ENCODE assay signal across 24 mouse cellular contexts in the genomic region with DNA sequence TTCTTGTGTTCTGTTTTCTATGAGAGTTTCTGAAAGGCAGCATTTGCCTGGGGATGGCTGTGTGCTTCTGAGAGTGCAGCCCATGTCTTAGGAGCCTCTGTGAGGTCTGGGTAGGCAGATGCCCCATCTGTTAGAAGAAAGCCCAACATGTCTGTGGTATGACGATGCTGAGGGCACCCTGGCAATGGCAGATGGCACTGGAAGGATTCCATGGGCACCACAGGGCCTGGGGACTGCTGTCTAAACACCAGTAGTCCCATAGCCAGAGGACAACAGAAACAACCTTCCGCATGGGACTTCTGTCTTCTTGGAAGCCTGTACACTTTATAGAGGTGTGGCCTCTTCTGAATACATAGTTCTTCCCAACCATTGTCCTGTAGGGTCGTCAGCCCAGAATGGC. TPM values are rescaled to one million over a fixed set of nuclear protein-coding genes. Genes with fewer than 3 reads are reported as not detected.
DNase-seq lines count a peak whose midpoint lies in the region; ATAC-seq and TF ChIP-seq lines count a peak whose summit lies in the region.
"Had no signal": no experiment of that assay in that cellular context is flagged by ENCODE, and none has a peak within 500 bp of the region (broad histone marks: within the 10 kb centered on the region; RNA-seq: fewer than 3 reads in every experiment).

No protein-coding gene starts in this region.

- no peaks in the 10 kb centered on the region for H3K9me3 ChIP-seq in forebrain, embryonic 16.5 days (ENCODE audit: control insufficient read depth, low read length)
- no peaks in the 10 kb centered on the region for H3K9me3 ChIP-seq in forebrain, embryonic 12.5 days
- H3K9me3 ChIP-seq: heart, embryonic 12.5 days; hindbrain, embryonic 15.5 days; limb, embryonic 12.5 days; liver, embryonic 15.5 days; midbrain, embryonic 10.5 days had no signal

- no peak overlapping the region for H3K27ac ChIP-seq in forebrain, embryonic 16.5 days (ENCODE audit: low read length)
- no peak overlapping the region for H3K27ac ChIP-seq in forebrain, embryonic 12.5 days
- H3K27ac ChIP-seq in left cerebral cortex, adult 2 months = no peak overlapping the region
- H3K27ac ChIP-seq: hindbrain, embryonic 15.5 days; kidney, postnatal 0 days; limb, embryonic 12.5 days; liver, embryonic 15.5 days; midbrain, embryonic 10.5 days had no signal

- H3K4me3 ChIP-seq in forebrain, embryonic 16.5 days (replicated peaks; ENCODE audit: low read length) = no peak overlapping the region
- no peak overlapping the region for H3K4me3 ChIP-seq in forebrain, embryonic 12.5 days (replicated peaks)
- H3K4me3 ChIP-seq in left cerebral cortex, adult 2 months = no peak overlapping the region
- H3K4me3 ChIP-seq: heart, embryonic 12.5 days; hindbrain, embryonic 15.5 days; limb, embryonic 12.5 days; liver, embryonic 15.5 days; midbrain, embryonic 10.5 days had no signal

- WGBS in forebrain, embryonic 16.5 days = 71% methylated on average over 3 of the region's 3 CpGs
- WGBS in forebrain, embryonic 12.5 days = 78% methylated on average over 3 of the region's 3 CpGs

- no peak for TF ChIP-seq CTCF in left cerebral cortex, adult 2 months (IDR thresholded peaks at IDR 0.05)

- no peak overlapping the region for H3K4me2 ChIP-seq in forebrain, embryonic 16.5 days (ENCODE audit: low read length)
- no peak overlapping the region for H3K4me2 ChIP-seq in forebrain, embryonic 12.5 days
- H3K4me2 ChIP-seq: heart, embryonic 12.5 days; hindbrain, embryonic 15.5 days; limb, embryonic 12.5 days; liver, embryonic 15.5 days; lung, embryonic 14.5 days had no signal

- H3K27me3 ChIP-seq in forebrain, embryonic 16.5 days (replicated peaks; ENCODE audit: control insufficient read depth, insufficient read depth, low read length) = no peaks in the 10 kb centered on the region
- no peaks in the 10 kb centered on the region for H3K27me3 ChIP-seq in forebrain, embryonic 12.5 days
- H3K27me3 ChIP-seq: heart, embryonic 12.5 days; hindbrain, embryonic 15.5 days; limb, embryonic 12.5 days; liver, embryonic 15.5 days had no signal

- H3K9ac ChIP-seq in forebrain, embryonic 16.5 days (replicated peaks; ENCODE audit: low read depth, low read length) = no peak overlapping the region
- H3K9ac ChIP-seq in forebrain, embryonic 12.5 days = no peak overlapping the region
- H3K9ac ChIP-seq: heart, embryonic 12.5 days; hindbrain, embryonic 15.5 days; limb, embryonic 12.5 days; liver, embryonic 15.5 days; lung, embryonic 14.5 days had no signal

- intact Hi-C loops in left cerebral cortex, postnatal 4 days (cut with DNase I) = no loop called here
- intact Hi-C loops in left cerebral cortex, adult 2 months (cut with DNase I) = no loop called here

- no peaks in the 10 kb centered on the region for H3K4me1 ChIP-seq in forebrain, embryonic 16.5 days (replicated peaks; ENCODE audit: control insufficient read depth, insufficient read depth, low read length)
- H3K4me1 ChIP-seq in forebrain, embryonic 12.5 days = no peaks in the 10 kb centered on the region
- H3K4me1 ChIP-seq: heart, embryonic 12.5 days; hindbrain, embryonic 15.5 days; limb, embryonic 12.5 days; liver, embryonic 15.5 days had no signal

- H3K36me3 ChIP-seq in forebrain, embryonic 16.5 days (ENCODE audit: control insufficient read depth, insufficient read depth) = peaks cover 9% of the 10 kb centered on the region
- H3K36me3 ChIP-seq in forebrain, embryonic 12.5 days (replicated peaks) = peaks cover 32% of the 10 kb centered on the region

- DNase-seq in left cerebral cortex, postnatal 4 days = peak; percentile 70
- DNase-seq in left cerebral cortex, adult 2 months (ENCODE audit: extremely low spot score in 1 of 2, low spot score in 2 of 2) = no peak
- peak; percentile 65 for DNase-seq in cerebellum, adult 9-10 months
- peak; percentile 50 to 66 for DNase-seq in cerebellum, postnatal 25 days
- DNase-seq in lung, postnatal 4 days = no peak
- DNase-seq in frontal cortex, adult 2 months (ENCODE audit: extremely low spot score in 1 of 2, low spot score in 1 of 2) = no peak
- DNase-seq: adrenal gland, postnatal 25 days; gastrocnemius, postnatal 25 days; heart, adult 18-20 months; heart, postnatal 4 days; kidney, adult 8-10 months; lung, embryonic 14.5 days; lung, postnatal 14 days; right cerebral cortex, postnatal 14 days had no signal

- 0 out of 2 replicates have a peak, but pooled peaks have one; percentile 28 for ATAC-seq in forebrain, embryonic 16.5 days
- no peak for ATAC-seq in forebrain, embryonic 12.5 days (ENCODE audit: low FRiP score)
- ATAC-seq: CD4-positive, CD25-positive, alpha-beta regulatory T cell, adult 4 months; intestine, embryonic 16.5 days had no signal

RNA-seq across cellular contexts. Expression of a gene that starts 38.2 kb away (rescaled TPM):
- polyA plus RNA-seq in forebrain, embryonic 16.5 days (2015; fragmentation: Nextera tagmentation; extraction: Ambion mirVana) = 4.1 and 5.1 TPM in 2 replicates
- 1.4 and 2.0 TPM in 2 replicates for polyA plus RNA-seq in forebrain, embryonic 12.5 days (2016; fragmentation: Nextera tagmentation; extraction: Ambion mirVana)
- 1 to 10 TPM; 6.1 to 7.1 TPM for total RNA-seq in left cerebral cortex, postnatal 4 days (2021)
- 10 to 100 TPM; 44.0 to 50.0 TPM for total RNA-seq in left cerebral cortex, adult 2 months (2021)
- polyA plus RNA-seq in frontal cortex, adult 2 months (2012; rRNA removed) = 35.7 and 39.5 TPM in 2 replicates

Comparison
In these comparisons a context has a peak if more than half of its experiments do, and no peak if none do; other contexts are left out.
1. DNase-seq: peak in left cerebral cortex, postnatal 4 days (single experiment), cerebellum, adult 9-10 months (single experiment) and cerebellum, postnatal 25 days (2 of 2); none in left cerebral cortex, adult 2 months (0 of 2), lung, postnatal 4 days (0 of 2) and frontal cortex, adult 2 months (0 of 2).